In genomic region chr5:137440216-137440855, GRCm38 (mm10) we compare ENCODE assay signal across 14 mouse cellular contexts. TPM values are rescaled to one million over a fixed set of nuclear protein-coding genes. Genes with fewer than 3 reads are reported as not detected.
DNase-seq lines count a peak whose midpoint lies in the region; ATAC-seq and TF ChIP-seq lines count a peak whose summit lies in the region.
"Had no signal": no experiment of that assay in that cellular context is flagged by ENCODE, and none has a peak within 500 bp of the region (broad histone marks: within the 10 kb centered on the region; RNA-seq: fewer than 3 reads in every experiment).

No protein-coding gene starts in this region.

- no peak overlapping the region for H3K27ac ChIP-seq in cerebellum, adult 2 months (ENCODE audit: insufficient read depth, low read length)
- H3K27ac ChIP-seq: embryonic facial prominence, embryonic 10.5 days; liver, embryonic 13.5 days; midbrain, embryonic 12.5 days had no signal

- 40% methylated on average over 11 of the region's 11 CpGs for WGBS in cerebellum, adult 2 months
- WGBS in lung, adult 2 months = 34% methylated on average over 11 of the region's 11 CpGs

- TF ChIP-seq CTCF in cerebellum, adult 2 months (IDR thresholded peaks at IDR 0.05; ENCODE audit: borderline replicate concordance, insufficient read depth, low read depth, low read length) = no peak
- TF ChIP-seq CTCF in lung, adult 2 months (IDR thresholded peaks at IDR 0.05; ENCODE audit: insufficient read depth, low read length) = no peak

- H3K4me3 ChIP-seq in cerebellum, adult 2 months (replicated peaks; ENCODE audit: insufficient read depth, low read depth, low read length) = no peak overlapping the region
- H3K4me3 ChIP-seq in lung, adult 2 months (replicated peaks; ENCODE audit: extremely low read depth, low read depth, low read length) = no peak overlapping the region
- H3K4me3 ChIP-seq: embryonic facial prominence, embryonic 10.5 days; liver, embryonic 13.5 days; midbrain, embryonic 12.5 days had no signal

- no peaks in the 10 kb centered on the region for H3K27me3 ChIP-seq in cerebellum, adult 2 months (ENCODE audit: control insufficient read depth, insufficient read depth, low read length)
- H3K27me3 ChIP-seq: liver, embryonic 13.5 days; midbrain, embryonic 12.5 days had no signal

- peak; percentile 46; the same call in 1 of the 2 replicates for ATAC-seq in megakaryocyte progenitor cell, adult 5-6 weeks (replicated peaks; ENCODE audit: poor library complexity)

- peak; percentile 42 to 45 for DNase-seq in cerebellum, postnatal 14 days
- no peak for DNase-seq in cerebellum, adult 2 months
- DNase-seq in adrenal gland, adult 8-10 months = peak; percentile 43
- DNase-seq in lung, adult 2 months = peak; percentile 48
- DNase-seq in gastrocnemius, postnatal 10 days = no peak
- no peak for DNase-seq in urinary bladder, postnatal 25 days (ENCODE audit: low spot score)
- DNase-seq in kidney, postnatal 4 days = no peak
- DNase-seq: cerebellum, adult 9-10 months; gastrocnemius, postnatal 14 days; kidney, adult 2 months; liver, embryonic 13.5 days had no signal

- TF ChIP-seq POLR2A in cerebellum, adult 2 months (IDR thresholded peaks at IDR 0.05; ENCODE audit: borderline replicate concordance, insufficient read depth, low read length) = no peak
- TF ChIP-seq POLR2A in lung, adult 2 months (IDR thresholded peaks at IDR 0.05; ENCODE audit: borderline replicate concordance, extremely low read depth, low read depth, low read length) = no peak

- no peaks in the 10 kb centered on the region for H3K4me1 ChIP-seq in cerebellum, adult 2 months (ENCODE audit: control insufficient read depth, insufficient read depth, low read length)
- peaks cover 7% of the 10 kb centered on the region; the same call in 1 of the 2 replicates for H3K4me1 ChIP-seq in lung, adult 2 months (ENCODE audit: control insufficient read depth, insufficient read depth, low read length)
- H3K4me1 ChIP-seq: embryonic facial prominence, embryonic 10.5 days; liver, embryonic 13.5 days; midbrain, embryonic 12.5 days had no signal

RNA-seq across cellular contexts. Expression of gene Zan, which starts 36.5 kb away (rescaled TPM):
- polyA plus RNA-seq in cerebellum, adult 2 months (2012; rRNA removed) = 0.21 and 0.31 TPM in 2 replicates
- not detected for total RNA-seq in adrenal gland, adult 8-10 months (2022)
- 0.45 and 0.83 TPM in 2 replicates for polyA plus RNA-seq in lung, adult 2 months (2012; rRNA removed)
- total RNA-seq in megakaryocyte progenitor cell, adult 5-6 weeks (2015) = 0.10 and 0.47 TPM in 2 replicates
- total RNA-seq in megakaryocyte progenitor cell, adult 5-6 weeks (2017) = under 0.01 and 0.14 TPM in 2 replicates
- under 1 TPM; 0.23 to 0.31 TPM for total RNA-seq in gastrocnemius, postnatal 10 days (2021)

Comparison
In these comparisons a context has a peak if more than half of its experiments do, and no peak if none do; other contexts are left out.
1. DNase-seq: peak in cerebellum, postnatal 14 days (2 of 2), adrenal gland, adult 8-10 months (single experiment) and lung, adult 2 months (single experiment); none in cerebellum, adult 2 months (0 of 2), gastrocnemius, postnatal 10 days (single experiment), urinary bladder, postnatal 25 days (single experiment) and kidney, postnatal 4 days (0 of 2).